Mouse (Mus musculus): ENCODE results near the gene Pi4kb. TPM values are rescaled to one million over a fixed set of nuclear protein-coding genes. Genes with fewer than 3 reads are reported as not detected.
"Not testable (repeated sequence)": the region's sequence is repeated elsewhere in the genome, so short reads cannot be mapped to it uniquely, and the experiment has no call there.

Gene Pi4kb
- polyA plus RNA-seq, 1 experiment from 2014 or later, result 21.4 TPM

DNA sequence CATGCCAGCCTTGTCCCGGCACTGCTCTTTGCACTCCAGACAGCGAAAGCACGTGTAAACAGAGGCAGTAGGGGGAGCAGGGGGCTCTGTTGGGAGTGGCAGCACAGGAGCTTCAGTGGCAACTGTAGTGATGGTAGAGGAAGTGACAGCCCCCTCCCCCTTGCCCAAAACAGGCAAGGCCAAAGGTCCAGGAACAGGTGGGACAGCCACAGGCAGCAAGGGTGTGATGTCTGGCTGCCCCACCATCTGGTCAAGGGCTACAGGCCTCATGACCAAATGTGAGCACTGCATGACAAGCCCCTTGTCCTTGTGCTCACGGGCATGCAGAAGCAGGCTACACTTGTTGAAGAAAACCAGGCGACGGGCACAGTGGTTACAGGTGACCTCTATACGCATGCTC is 35.9 kb downstream of the Pi4kb start:
- H3K9me3 ChIP-seq (replicated peaks), result no peaks in the 10 kb centered on the region
- H3K27me3 ChIP-seq (ENCODE audit: low read depth, poor library complexity, severe bottlenecking), result no peaks in the 10 kb centered on the region
- peaks cover 46% of the 10 kb centered on the region for H3K4me1 ChIP-seq
- 88% methylated on average over 7 of the region's 7 CpGs for WGBS
- no peak overlapping the region for H3K4me3 ChIP-seq
- peaks cover 77% of the 10 kb centered on the region for H3K36me3 ChIP-seq
- no peak overlapping the region for H3K27ac ChIP-seq (replicated peaks)
- DNase-seq (ENCODE audit: low spot score), result no peak

GRCm38 (mm10) chr3:95012982-95013381 is 38.5 kb downstream of the Pi4kb start:
- H3K4me3 ChIP-seq, result peak overlapping the region; percentile 74
- H3K27me3 ChIP-seq (ENCODE audit: low read depth, poor library complexity, severe bottlenecking), result no peaks in the 10 kb centered on the region
- H3K27ac ChIP-seq (replicated peaks), result no peak overlapping the region
- DNase-seq (ENCODE audit: low spot score), result no peak
- H3K36me3 ChIP-seq, result peaks cover 52% of the 10 kb centered on the region
- no peaks in the 10 kb centered on the region for H3K9me3 ChIP-seq (replicated peaks)
- peaks cover 39% of the 10 kb centered on the region for H3K4me1 ChIP-seq
- 89% methylated on average over 3 of the region's 3 CpGs for WGBS

- H3K4me1 ChIP-seq, result peaks cover 32% of the 10 kb centered on the region
- peak overlapping the region; percentile 74 for H3K4me3 ChIP-seq
- 14% methylated on average over 13 of the region's 13 CpGs for WGBS
- DNase-seq (ENCODE audit: low spot score), result no peak
- H3K27me3 ChIP-seq (ENCODE audit: low read depth, poor library complexity, severe bottlenecking), result no peaks in the 10 kb centered on the region
- H3K36me3 ChIP-seq, result peaks cover 43% of the 10 kb centered on the region
- H3K27ac ChIP-seq (replicated peaks), result peak overlapping the region; percentile 94
- no peaks in the 10 kb centered on the region for H3K9me3 ChIP-seq (replicated peaks)
Observed at GRCm38 (mm10) chr3:95013699-95014427, 39.3 kb downstream of the Pi4kb start.

- Histone ChIP-seq H3K9me3 (replicated peaks) (no peaks in the 10 kb centered on the region), H3K27ac (replicated peaks) (peak overlapping the region; percentile 94), H3K36me3 (peaks cover 36% of the 10 kb centered on the region), H3K27me3 (ENCODE audit: low read depth, poor library complexity, severe bottlenecking) (no peaks in the 10 kb centered on the region), H3K4me1 (peaks cover 32% of the 10 kb centered on the region), H3K4me3 (peak overlapping the region; percentile 74)
- under 1% methylated on average over 44 of the region's 44 CpGs for WGBS
- peak; percentile 74 for DNase-seq (ENCODE audit: low spot score)
Observed at GRCm38 (mm10) chr3:95014428-95015151, 40.1 kb downstream of the Pi4kb start.

DNA sequence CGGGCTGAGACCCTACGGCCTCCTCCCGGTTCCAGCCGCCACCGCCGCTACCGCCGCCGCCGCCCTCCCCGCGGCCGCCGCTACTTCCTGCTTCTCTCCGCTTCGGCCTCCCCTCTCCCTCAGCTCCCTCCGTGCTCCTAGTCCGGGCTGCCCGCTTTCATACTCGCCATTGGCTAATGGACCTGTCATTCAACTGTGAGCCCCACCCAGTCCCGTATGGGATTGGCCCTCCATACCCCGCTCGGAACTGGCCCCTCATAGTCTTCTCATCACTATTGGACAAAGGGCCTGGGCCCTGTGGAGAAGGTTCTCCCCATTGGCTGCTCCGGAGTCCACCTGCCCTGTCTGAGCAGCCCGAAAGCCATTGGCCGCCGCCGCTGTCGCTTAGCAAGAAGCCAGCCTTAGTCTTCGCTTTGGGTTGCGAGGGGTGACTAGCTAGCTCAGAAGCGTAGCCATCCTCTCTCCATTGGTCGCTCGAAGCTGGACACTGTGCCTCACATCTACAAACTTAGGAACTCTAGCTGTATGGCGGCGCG is 40.9 kb downstream of the Pi4kb start, which contains the start of gene Zfp687:
TSS of gene Zfp687 (minus strand) at position 112 of the 536 bp plus-strand sequence.
- H3K27ac ChIP-seq (replicated peaks), result peak within 1 kb of the TSS; percentile 94
- no peaks in the 10 kb centered on the region for H3K27me3 ChIP-seq (ENCODE audit: low read depth, poor library complexity, severe bottlenecking)
- peaks cover 33% of the 10 kb centered on the region for H3K36me3 ChIP-seq
- H3K4me3 ChIP-seq, result peak within 1 kb of the TSS; percentile 74
- no peaks in the 10 kb centered on the region for H3K9me3 ChIP-seq (replicated peaks)
- WGBS, result under 1% methylated on average over 27 of the region's 37 CpGs
- peak; percentile 98 for DNase-seq (ENCODE audit: low spot score)
- H3K4me1 ChIP-seq, result peaks cover 32% of the 10 kb centered on the region

- Histone ChIP-seq H3K27ac (replicated peaks) (peak overlapping the region; percentile 94), H3K36me3 (peaks cover 27% of the 10 kb centered on the region), H3K27me3 (ENCODE audit: low read depth, poor library complexity, severe bottlenecking) (no peaks in the 10 kb centered on the region), H3K4me1 (peaks cover 32% of the 10 kb centered on the region), H3K4me3 (peak overlapping the region; percentile 74), H3K9me3 (replicated peaks) (no peaks in the 10 kb centered on the region)
- WGBS, result under 1% methylated on average over 40 of the region's 40 CpGs
- DNase-seq (ENCODE audit: low spot score), result peak; percentile 88
Observed at GRCm38 (mm10) chr3:95015891-95016531, 41.5 kb downstream of the Pi4kb start.

DNA sequence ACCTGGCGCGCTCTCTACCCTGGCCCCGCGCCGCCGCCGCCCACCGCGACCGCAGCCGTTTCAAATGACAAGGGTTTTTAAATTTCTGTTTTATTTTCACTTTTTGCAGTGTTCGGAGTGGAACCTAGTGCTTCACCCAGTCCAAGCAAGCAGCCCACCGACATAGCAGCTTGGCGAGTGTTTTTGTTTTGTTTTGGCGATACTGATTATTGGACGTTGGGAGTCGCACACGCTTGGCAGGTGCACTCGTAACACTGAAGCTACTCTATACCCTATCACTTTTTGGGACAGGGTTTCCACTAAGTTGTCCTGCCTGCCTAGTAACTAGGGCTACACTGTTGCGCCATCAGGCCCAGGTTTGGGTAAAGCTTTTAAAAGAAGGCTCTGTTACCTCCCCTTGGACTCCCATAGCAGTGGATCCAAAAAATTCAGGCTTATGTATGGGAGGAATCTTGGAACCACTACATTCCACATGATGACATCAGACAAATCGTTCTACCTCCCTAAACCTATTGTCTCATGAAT is 42.1 kb downstream of the Pi4kb start:
- no peaks in the 10 kb centered on the region for H3K27me3 ChIP-seq (ENCODE audit: low read depth, poor library complexity, severe bottlenecking)
- WGBS, result 5% methylated on average over 21 of the region's 21 CpGs
- H3K27ac ChIP-seq (replicated peaks), result peak overlapping the region; percentile 94
- H3K9me3 ChIP-seq (replicated peaks), result no peaks in the 10 kb centered on the region
- H3K4me3 ChIP-seq, result peak overlapping the region; percentile 74
- no peak for DNase-seq (ENCODE audit: low spot score)
- H3K36me3 ChIP-seq, result peaks cover 22% of the 10 kb centered on the region
- peaks cover 32% of the 10 kb centered on the region for H3K4me1 ChIP-seq

GRCm38 (mm10) chr3:95018741-95019140 is 44.2 kb downstream of the Pi4kb start:
- WGBS, result 88% methylated on average over 2 of the region's 2 CpGs
- peaks cover 22% of the 10 kb centered on the region for H3K4me1 ChIP-seq
- H3K27me3 ChIP-seq (ENCODE audit: low read depth, poor library complexity, severe bottlenecking), result no peaks in the 10 kb centered on the region

DNA sequence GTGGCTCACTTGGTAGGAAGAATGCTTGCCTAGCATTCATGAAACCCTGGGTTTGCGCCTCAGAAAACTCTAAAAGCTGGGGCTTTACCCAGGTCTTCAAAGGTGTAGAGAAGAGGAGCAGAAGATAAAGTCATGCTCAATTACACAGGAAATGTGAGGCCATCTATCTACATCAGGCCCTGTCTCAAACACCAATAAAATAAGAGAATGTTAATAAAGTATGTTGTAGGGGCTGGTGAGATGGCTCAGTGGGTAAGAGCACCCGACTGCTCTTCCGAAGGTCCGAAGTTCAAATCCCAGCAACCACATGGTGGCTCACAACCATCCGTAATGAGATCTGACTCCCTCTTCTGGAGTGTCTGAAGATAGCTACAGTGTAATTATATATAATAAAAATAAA is 46.4 kb downstream of the Pi4kb start:
- WGBS, result 93% methylated on average over 5 of the region's 5 CpGs
- H3K4me3 ChIP-seq, result not testable (repeated sequence)

More at GRCm38 (mm10) chr3:95018741-95019140, 44.2 kb downstream of the Pi4kb start:
- H3K9me3 ChIP-seq (replicated peaks), result no peaks in the 10 kb centered on the region
- H3K27ac ChIP-seq (replicated peaks), result no peak overlapping the region
- peaks cover 5% of the 10 kb centered on the region for H3K36me3 ChIP-seq
- DNase-seq (ENCODE audit: low spot score), result no peak
- H3K4me3 ChIP-seq, result no peak overlapping the region

GRCm38 (mm10) chr3:95024551-95024950 is 50.0 kb downstream of the Pi4kb start:
- H3K27me3 ChIP-seq (ENCODE audit: low read depth, poor library complexity, severe bottlenecking), result no peaks in the 10 kb centered on the region
- DNase-seq (ENCODE audit: low spot score), result no peak
- H3K4me3 ChIP-seq, result no peak overlapping the region
- H3K36me3 ChIP-seq, result peaks cover 13% of the 10 kb centered on the region
- WGBS, result 28% methylated on average over 11 of the region's 11 CpGs
- peaks cover 20% of the 10 kb centered on the region for H3K4me1 ChIP-seq
- H3K27ac ChIP-seq (replicated peaks), result 0 out of 2 replicates have a peak overlapping the region, but pooled peaks have one; percentile 4
- H3K9me3 ChIP-seq (replicated peaks), result no peaks in the 10 kb centered on the region

More for the DNA sequence above, 46.4 kb downstream of the Pi4kb start:
- not testable (repeated sequence) for DNase-seq (ENCODE audit: low spot score); H3K36me3 ChIP-seq; H3K27ac ChIP-seq (replicated peaks); H3K27me3 ChIP-seq (ENCODE audit: low read depth, poor library complexity, severe bottlenecking); H3K9me3 ChIP-seq (replicated peaks)
- H3K4me1 ChIP-seq, result peaks cover 29% of the 10 kb centered on the region

DNA sequence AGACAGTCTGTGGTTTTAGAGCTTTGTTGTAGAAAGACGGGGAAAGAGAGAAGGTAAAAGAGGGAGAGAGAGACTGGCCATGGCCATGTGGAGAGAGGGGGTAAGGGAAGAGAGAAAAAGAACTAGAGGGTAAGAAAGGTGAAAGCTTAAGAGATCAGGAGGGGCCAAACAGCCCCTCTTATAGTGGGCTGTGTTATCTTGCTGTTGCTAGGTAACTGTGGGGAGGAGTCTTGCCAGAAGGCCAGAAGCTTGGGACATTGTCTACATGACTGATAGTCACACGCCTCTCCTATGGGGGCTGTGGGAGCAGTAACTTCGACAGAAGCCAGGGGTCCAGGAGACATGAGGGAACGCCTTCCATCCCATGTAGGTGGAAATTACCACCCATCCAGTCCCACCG is 50.7 kb downstream of the Pi4kb start:
- Histone ChIP-seq H3K27me3 (ENCODE audit: low read depth, poor library complexity, severe bottlenecking) (no peaks in the 10 kb centered on the region), H3K36me3 (peaks cover 14% of the 10 kb centered on the region), H3K27ac (replicated peaks) (0 out of 2 replicates have a peak overlapping the region, but pooled peaks have one; percentile 4), H3K4me3 (no peak overlapping the region), H3K4me1 (peaks cover 20% of the 10 kb centered on the region), H3K9me3 (replicated peaks) (no peaks in the 10 kb centered on the region)
- no peak for DNase-seq (ENCODE audit: low spot score)
- WGBS, result 59% methylated on average over 5 of the region's 5 CpGs

DNA sequence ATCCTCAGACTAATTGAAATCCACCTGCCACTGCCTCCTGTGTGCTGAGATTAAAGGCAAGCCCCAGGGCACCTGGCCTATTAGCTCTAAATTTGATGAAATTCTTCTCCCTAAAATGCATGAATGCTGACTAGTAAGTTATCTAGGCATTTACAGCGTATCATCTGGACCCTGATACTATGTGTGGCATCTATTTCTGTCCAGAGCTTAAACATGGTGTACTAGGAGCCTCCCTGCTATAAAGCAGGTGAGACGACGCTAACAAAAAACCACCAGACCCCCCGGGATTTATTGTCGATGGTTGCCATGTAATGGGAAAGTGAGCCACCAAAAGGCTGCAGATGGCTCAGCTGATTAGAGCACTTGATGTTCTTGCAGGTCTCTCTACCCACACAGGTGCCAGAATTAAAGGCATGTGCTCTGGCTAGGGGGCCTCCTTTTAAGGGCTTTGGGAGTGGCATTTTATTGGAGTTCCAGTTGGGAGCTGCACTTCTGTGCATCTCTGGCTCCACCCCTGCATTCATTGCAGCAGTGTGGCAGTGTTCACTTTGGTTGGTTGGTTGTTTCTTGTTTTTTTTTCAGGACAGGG is 52.6 kb downstream of the Pi4kb start:
- H3K36me3 ChIP-seq, result peaks cover 33% of the 10 kb centered on the region
- WGBS, result 66% methylated on average over 5 of the region's 5 CpGs
- H3K9me3 ChIP-seq (replicated peaks), result no peaks in the 10 kb centered on the region
- H3K27me3 ChIP-seq (ENCODE audit: low read depth, poor library complexity, severe bottlenecking), result no peaks in the 10 kb centered on the region
- peaks cover 20% of the 10 kb centered on the region for H3K4me1 ChIP-seq
- no peak overlapping the region for H3K4me3 ChIP-seq
- H3K27ac ChIP-seq (replicated peaks), result no peak overlapping the region
- DNase-seq (ENCODE audit: low spot score), result no peak

Data from midbrain, embryonic 10.5 days (tissue).